ENCODE assay signal across 15 mouse cellular contexts in genomic region chr2:92607592-92607991, GRCm38 (mm10).
"Had no signal": no experiment of that assay in that cellular context is flagged by ENCODE, and none has a peak within 500 bp of the region (broad histone marks: within the 10 kb centered on the region; RNA-seq: fewer than 3 reads in every experiment).

No protein-coding gene starts in this region.

- H3K27me3 ChIP-seq: stomach, embryonic 15.5 days had no signal

- H3K4me1 ChIP-seq: lung, embryonic 15.5 days had no signal

- H3K27ac ChIP-seq: kidney, postnatal 0 days; liver, embryonic 15.5 days; lung, embryonic 15.5 days; midbrain, embryonic 12.5 days; neural tube, embryonic 13.5 days; stomach, embryonic 15.5 days had no signal

- H3K9ac ChIP-seq: liver, embryonic 15.5 days; lung, embryonic 15.5 days; midbrain, embryonic 12.5 days; neural tube, embryonic 13.5 days; stomach, embryonic 15.5 days had no signal

- H3K4me3 ChIP-seq: liver, embryonic 15.5 days; lung, embryonic 15.5 days; megakaryocyte, embryonic 14.5 days; midbrain, embryonic 12.5 days; myocyte; neural tube, embryonic 13.5 days; stomach, embryonic 15.5 days had no signal

- H3K9me3 ChIP-seq: liver, embryonic 15.5 days; lung, embryonic 15.5 days; megakaryocyte, embryonic 14.5 days; midbrain, embryonic 12.5 days; neural tube, embryonic 13.5 days; stomach, embryonic 15.5 days had no signal

- DNase-seq: kidney, adult 2 months; kidney, postnatal 25 days; lung, adult 18-20 months; lung, postnatal 10 days; lung, postnatal 36 days; thymus, postnatal 25 days had no signal

- H3K4me2 ChIP-seq: liver, embryonic 11.5 days; liver, embryonic 15.5 days; lung, embryonic 15.5 days; midbrain, embryonic 12.5 days; neural tube, embryonic 13.5 days; stomach, embryonic 15.5 days had no signal

- H3K36me3 ChIP-seq: liver, embryonic 15.5 days; lung, embryonic 15.5 days; stomach, embryonic 15.5 days had no signal
